Mouse (Mus musculus) WW6 (cell line): ENCODE results near the gene Poc1b.
A peak's percentile ranks its signal among the peaks of the same experiment; 100 is the strongest.
"Not testable (repeated sequence)": the region's sequence is repeated elsewhere in the genome, so short reads cannot be mapped to it uniquely, and the experiment has no call there.

Experiments
- DNase-seq: peaks from one replicate; pipeline ENCODE4 v3.0.0-alpha.2; 2013; ENCODE audit warnings: low read depth, low spot score

Gene Poc1b

DNA sequence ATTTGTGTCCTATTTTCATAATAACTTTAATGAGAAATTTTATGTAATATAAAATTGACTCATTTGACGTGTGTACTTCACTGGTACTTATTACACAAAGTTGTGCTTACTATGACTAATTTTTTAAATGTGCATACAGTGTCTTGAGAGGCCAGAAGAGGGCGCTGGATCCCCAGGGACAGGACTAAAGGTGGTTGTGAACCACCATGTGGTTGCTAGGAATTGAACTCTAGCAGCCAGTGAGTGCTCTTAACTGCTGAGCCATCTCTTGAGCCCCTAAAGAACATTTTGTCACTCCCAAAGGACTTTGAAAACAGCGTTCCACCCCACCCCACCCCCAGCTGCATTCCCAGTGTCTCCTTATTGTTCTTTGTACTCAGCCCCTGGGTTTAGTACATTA, 84.0 kb downstream of the Poc1b start:
- DNase-seq: peak; percentile 33

DNA sequence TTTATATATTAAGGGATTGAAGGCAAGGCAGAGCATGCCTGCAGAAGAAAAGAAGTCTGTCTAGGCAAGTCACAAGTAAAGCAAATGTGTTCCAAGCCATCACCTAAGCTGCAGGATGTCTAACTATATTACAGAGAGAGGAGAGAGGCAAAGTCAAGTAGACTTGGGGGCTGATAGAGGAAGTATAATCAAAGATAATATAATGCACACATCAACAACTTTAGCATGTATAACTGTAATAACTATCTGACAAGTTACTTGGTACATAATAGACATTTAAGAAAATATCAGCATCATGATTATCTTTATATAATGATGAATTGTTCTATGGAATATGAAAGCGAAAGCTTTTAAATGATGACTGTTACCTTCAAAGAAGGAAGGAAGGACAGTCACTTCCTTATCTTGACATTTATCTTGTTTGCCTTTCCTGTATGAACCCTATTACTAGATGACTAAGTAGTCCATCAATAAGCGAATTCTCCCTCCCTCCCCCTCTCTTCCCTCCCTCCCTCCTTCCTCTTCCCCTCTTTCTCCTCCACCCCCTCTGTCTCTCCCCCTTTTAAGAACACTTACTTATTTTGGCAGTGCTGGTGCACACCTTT, 87.7 kb downstream of the Poc1b start:
- DNase-seq: no peak

DNA sequence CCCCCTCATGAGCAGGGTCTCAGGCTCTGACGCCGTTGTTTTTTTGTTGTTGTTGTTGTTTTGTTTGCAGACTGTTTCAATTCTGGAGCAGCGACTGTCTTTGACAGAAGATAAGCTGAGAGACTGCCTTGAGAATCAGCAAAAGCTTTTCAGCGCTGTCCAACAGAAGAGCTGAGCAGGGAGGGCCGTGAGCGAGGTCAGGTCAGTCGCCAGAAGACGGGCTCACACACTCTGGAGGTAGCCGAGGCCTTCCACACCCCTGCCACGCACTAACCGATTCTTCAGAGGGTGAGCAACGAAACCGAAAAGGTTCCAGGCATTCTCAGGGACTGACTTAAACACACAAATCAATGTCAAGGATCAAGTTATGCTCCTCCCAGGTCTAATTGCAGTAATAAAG, 89.7 kb downstream of the Poc1b start:
- no peak for DNase-seq

DNA sequence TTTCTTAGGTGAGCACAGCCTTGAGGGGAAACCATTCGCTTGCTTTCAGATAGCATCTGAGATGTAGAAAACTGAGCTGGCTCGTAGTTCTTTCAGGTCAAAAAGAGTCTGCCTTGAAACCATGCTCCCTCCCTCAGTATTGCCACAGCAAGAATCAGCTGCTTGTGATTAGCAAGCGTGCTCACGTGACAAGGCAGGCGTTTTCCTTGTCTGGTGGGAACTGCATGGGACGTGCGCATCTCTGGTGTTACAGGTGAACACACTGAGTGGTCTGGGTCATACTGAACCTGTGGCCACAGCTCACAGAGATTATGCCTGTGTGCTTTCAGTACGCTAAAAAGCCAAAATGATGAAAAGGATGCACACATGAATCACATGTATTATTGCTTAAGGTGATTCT, 90.3 kb downstream of the Poc1b start:
- no peak for DNase-seq

DNA sequence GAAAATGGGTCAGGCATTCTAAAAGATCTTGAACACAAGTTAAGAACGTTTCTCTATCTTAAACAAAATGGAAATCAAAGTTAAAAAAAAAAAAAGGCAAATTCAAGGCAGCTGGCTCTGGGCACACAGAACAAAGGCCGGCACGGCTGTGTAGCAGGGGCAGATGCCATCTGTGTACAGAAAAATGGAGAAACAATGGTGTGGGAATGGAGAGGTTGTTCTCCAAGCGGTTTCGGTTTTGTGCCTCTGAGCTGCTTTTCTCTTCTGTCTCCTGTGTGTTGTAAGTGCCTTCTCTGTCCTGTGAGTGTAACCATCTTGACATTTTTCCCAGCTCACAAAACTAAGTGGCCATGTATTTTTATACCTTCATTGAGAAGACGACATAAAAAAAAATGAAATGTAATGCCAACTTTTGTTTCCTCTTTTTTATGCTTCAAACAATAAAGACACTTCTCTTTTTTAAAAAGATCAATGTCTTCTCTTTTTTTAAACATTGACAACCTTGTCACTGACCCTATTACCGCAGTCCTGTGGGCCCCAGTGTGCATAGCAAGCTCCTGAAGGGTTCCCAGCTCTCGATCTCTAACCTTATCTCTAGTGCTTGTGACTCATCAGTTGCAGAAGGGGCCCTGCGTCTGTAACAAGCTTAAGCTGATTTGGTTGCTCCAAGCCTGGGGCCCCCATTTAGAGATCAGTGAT, 90.9 kb downstream of the Poc1b start:
- DNase-seq: no peak

DNA sequence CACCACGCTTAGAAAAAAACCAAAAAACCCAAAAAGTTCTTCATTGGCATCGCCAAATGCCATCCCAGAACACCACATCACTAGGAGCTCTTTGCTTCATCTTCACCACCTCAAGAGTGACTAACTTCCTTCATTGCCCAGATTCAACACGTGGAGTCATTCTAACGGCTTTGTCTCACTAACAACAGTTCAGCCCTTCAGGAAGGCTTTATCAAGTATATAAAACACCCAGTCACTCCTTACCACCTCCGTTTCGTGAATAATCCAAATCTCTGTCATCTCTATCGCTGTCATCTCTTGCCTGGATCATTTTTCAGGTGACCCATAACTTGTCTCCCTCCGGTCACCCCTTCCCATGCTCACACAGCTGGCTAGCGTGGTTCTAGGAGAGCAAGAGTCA, 92.1 kb downstream of the Poc1b start:
- no peak for DNase-seq

DNA sequence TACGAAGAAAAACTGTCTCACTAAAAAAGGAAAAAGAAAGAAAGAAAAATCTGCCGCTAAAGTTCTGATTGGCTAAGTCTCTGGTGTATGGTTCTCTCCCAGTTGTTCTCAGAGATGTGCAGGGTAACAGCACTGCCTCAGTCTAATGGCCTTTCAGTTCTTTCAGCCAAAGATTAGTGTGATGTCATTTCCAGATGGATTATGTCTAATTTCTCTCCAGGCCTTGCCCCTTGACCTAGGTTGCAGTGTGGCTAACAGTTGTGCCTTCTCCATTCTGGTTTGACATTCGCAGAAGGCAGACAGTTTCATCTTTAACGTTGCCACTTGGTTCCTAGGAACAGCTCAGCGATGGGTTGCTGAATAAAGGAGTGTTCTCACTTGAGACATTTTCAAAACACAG, 94.1 kb downstream of the Poc1b start:
- DNase-seq: no peak

DNA sequence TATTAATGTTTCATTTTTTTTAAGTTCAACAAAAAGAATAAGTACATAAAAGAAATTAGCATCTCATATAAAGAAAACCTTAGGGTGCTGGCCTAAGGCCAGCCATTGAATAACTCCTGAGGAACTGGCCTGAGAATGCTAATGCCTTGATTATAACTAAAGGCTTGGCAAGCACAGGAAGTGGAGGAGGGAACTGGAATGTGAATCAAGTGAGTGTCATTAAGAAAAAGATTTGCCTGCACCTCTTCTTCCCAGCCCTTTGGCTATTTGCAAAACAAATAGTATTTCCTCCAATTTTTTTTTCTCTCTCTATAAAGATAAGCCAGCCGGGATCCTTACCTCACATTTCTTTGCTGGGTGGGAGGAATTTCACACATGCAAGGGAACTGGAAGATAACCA, 95.0 kb downstream of the Poc1b start:
- no peak for DNase-seq

DNA sequence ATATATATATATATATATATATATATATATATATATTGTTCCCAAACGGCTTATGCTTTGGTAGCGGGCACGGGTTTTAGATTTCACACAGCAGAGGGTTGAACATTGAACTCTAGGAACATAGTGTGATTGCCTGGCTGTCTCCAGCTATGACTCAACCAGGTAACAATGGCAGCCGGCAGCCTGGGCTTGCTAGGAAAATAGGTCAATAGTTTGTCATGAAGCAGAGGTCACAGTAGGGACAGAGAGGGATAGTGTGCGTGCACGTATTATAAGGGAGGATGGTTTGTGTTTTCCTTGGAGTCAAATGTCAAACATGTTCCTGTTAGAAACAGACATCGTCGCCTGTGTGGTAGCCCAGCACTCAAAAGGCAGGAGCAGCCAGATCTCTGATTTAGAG, 95.5 kb downstream of the Poc1b start:
- DNase-seq: no peak

DNA sequence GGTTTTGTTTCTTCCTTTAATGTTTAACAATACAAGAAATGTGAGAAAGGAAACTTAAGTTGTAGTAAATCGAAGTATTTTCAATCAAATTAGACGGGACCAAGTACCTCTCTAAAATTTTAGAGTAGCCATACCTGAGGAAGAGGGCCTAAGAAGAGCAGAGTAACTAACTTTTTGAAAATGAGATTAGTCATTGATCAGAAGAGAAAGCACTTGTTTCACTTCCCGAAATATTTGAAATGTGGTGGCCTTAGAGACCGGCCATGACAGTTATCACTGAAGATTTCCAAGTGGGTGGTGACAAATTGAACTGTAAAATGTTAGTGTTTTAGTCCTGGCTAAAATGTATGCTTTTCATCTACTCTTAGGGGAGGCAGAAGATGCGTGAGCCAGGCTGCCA, 96.3 kb downstream of the Poc1b start:
- DNase-seq: no peak

DNA sequence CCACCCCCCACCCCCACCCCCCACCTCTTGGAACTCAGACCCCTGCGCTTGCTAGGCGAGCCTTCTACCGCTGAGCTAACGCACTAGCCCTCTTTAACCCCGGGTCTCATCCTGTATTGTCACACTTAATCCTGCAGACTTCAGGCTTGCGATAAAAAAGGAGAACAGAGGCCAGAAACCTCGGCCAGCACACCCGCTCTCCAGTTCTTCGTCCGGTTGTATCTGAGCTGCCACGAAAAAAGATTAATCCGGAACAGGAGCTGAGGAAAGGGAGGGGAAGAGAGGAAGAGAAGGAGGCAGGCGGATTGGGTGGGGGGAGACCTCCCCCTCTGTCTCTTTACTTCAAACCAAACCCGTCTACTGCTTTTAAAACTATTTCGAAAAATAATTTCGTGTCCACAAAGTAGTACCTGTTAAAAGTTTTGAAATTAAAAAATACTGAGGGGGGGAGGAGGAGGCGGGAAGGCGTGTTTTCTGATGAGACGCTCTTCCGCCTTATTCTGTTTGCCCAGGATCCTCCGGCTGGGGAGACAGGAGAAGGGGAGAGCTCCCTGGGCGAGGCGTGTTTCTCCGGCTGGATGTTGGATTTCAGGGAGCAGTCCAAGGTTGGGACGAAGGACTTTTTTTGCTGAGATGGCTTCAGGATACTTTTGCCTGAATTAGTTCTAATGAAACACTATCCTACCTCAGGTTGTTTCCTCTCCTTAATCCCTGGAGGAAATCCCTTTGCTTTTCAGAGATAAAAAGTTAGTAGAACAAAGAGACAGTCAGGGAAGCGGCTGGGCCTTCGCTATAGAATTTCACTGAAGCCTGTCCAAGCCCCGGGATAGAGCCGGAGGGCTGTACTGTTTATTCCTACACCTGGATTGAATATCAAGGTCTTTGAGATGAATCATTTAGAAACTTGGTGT, 97.0 kb downstream of the Poc1b start:
- no peak for DNase-seq

DNA sequence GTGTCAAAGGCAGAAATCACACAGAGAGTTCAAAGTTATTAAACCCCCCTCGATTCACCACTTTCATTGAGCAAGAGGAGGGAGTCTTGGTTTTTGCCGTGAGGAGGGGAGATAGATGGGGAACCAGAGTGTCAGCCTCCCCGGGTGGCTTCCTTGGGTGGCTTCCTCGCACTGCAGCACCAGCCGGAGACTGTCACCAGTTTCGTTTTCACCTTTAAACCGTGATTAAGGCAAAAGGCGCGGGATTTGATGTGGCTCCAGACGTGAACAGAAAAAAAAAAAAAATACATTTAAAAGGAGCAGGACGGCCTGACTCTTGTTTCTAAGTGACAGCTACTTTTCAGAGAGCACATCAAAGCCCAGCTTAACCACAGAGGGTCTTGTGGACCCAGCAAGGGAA, 97.7 kb downstream of the Poc1b start:
- DNase-seq: no peak

DNA sequence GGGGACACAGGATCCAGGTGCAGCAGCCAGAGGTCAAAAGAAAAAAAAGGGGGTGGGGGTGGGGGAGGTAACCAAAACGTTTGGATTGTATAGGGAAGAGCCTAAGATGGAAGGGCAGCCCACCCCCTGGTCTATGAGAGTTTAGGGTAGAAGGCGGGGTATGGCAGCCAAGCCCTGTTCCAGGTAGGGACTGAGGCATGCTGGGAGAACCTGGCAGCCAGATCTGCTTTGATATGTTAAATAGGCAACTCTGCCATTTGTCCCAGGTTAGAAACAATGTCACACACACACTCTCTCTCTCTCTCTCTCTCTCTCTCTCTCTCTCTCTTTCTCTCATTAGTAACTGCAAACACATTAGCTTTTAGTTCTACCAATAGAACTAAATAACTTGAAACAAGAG, 100.3 kb downstream of the Poc1b start:
- no peak for DNase-seq

DNA sequence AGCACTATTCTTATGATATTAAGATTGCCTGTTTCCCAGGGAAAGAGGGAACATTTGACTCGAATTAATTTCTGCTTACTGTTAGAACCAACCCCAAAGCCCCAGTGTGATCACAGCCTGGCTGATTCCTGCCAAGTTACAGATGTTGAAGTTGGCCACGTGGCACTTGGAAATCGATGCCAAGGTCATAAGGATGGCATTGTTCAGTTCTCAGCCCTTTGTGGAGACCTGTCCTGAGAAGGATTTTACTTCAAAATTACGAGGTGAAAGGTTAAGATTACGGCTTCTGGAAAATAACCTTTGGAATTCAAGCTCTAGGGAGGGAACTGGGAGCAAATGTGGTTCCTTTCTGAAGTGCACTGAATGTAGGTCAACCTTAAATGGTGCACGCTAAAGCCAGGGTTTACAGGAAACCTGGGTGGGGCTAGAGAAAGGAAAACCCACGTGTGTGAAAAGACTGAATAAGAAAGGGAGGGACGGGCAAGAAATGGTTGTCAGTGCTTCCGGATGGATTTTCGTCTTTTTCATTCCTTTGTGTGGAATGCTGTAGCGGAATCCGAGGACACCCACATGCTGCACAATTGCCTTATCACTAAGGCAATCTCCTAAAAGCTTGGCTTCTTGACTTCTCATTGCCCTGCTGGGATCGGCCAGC, 102.4 kb downstream of the Poc1b start:
- DNase-seq: no peak

DNA sequence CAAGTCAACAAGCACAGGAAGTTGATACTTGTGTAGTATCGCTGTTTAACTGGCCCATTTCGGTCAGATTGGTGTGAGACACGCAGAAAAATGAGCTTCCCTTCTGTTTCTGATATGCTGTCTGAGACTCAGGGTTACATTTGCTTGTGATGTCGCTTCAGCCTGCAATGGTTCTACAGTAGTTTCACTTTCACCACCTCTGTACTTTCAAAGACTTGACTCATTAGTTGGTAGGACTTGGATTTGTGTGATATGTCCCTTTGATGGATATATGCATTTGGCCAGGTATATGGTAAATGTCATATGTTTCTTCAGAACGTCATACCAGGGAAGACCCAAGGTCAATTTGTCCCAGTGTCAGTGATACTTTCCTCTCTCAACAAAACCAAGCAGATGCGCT, 104.2 kb downstream of the Poc1b start:
- no peak for DNase-seq

DNA sequence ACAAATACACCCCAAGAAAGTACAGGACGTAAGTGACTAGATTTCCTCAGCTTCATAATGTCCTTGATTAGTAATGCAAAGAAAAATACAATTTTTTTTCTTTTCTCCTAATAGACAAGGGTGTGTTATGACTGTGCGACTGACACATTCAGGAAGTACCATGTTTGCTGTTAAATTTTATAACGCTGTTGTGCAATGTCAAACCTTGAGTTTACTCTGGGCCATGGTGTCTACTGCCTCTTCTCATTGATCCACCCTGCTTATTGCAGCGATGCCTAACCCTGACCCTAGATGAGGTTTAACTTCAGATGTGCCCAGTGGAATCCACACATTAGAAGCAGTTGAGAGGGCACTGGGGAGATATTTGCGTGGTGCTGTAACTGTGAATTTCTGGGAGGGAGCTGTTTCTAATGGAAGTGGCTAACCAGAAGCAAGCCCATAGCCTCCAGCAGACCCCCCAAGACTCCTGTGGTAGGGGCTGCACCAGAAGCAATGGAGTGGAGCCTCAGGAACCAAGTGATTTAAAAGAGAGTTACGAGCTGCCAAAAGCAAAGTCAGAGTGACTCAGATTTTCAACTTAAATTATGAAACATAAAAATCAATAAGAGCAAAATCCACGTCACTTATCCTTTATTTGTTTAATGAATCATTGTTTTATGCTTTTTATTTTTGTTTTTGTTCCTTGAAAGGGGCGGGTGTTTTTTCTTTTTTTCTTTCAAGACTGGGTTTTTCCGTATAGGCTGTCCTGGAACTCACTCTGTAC, 104.8 kb downstream of the Poc1b start:
- no peak for DNase-seq

DNA sequence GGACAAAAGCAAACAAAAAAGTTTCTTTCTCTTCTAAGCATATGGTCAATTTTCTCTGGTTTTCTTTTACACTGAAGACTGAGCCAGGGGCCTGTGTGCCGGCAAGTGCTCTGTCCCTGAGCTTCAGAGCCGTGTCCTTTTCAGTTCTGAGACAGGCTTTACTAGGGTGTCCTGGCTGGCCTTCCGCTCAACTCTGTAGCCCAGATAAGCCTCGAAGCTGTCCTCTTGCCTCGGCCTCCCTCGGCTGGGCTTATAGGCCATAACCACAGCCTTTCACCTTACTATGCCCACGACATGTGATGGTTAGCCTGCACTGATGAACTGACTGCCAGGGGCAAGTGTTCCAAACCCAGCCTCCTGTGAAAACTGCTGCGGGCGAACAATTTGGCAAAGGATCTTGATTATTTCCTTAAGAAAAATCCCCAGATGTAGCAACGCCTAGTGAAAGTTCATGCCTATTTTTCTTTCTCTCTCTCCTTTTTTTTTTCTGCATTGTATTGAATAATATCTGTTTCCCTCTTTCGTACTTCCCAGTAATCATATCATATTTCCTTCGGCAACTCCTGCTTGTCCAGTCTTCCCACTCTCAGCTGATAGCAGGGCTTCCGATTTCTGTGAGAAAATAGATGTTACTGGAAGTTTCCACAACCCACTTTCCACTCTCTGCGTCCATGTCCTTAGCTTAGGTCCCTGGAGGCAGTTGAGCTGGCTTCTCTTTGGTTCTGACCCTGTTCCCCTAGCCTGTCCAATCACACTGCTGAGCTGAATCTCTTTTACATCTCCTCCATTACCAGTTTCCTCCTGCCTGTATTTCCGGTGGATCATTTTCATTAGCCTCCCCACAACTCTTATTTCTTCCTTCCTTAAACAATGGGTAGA, 107.8 kb downstream of the Poc1b start:
- no peak for DNase-seq

DNA sequence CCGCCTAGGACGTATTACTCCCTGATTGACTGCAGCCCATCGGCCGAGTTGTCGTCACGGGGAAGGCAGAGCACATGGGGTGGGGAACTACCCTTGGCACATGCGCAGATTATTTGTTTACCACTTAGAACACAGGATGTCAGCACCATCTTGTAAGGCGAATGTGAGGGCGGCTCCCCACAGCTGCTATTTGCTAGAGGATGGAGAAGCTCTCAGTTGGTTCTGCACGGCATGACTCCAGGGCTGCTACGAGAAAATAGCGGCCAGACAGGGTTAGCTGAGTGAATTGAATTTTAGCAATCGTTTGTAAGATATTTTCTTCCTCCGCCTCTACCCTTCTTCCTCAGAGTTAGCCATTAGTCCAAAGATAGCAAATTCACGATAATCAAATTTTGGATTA, 109.7 kb downstream of the Poc1b start:
- DNase-seq: not testable (repeated sequence)

DNA sequence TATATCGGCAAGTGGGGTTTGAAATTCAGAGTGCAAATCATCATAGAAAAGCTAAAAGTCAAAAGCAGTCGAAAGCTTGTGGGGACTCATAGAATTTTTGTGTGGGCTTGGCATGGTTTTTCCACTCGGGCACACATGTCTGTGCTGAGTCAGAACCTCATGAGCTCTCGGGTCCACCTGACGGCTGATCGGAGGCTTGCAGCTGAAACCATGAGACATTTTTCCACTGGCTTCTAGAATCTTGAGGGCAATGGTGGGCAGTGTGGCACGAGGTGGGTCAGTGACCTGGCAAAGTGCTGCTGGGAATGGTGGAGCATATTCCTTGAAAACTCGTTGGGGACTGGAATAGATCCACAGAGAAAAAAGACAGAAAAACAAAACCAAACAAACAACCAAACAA, 114.7 kb downstream of the Poc1b start:
- no peak for DNase-seq

DNA sequence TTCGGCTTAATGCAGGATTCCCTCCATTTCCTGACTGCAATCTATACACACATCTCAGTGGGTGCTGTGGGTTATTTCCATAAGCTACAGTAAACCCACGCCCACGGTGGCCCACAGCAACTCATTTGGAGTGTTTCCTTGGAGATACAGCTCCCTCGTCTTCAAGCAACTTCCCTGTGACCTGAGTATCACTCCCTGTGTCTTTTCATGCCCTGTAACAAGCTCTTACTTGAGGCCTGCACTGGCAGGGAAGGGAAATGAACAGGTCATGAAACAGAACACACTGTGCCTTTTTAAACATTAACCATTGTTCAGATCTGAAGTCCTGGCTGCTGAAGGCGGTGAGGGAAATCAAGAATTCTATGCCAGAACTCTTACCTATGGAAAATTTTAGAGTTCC, 115.9 kb downstream of the Poc1b start:
- DNase-seq: no peak

DNA sequence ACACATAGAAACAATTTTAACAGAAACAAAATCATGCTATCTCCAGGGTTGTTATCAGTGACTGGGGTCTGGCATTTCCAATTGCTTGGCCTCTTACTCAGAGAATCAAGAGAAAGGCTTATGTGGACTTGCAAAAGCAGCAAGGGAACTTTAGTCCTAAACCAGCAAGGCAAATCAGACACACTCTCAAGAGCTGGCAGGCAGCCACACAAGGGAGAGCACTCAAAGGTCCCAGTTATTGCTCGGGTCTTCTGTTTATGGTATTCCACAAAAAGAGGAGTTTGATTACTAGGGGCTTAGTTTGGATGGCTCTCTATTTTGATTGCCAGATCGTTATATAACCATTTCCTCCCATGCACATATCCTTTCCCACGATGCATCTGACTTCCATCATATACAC, 117.4 kb downstream of the Poc1b start:
- no peak for DNase-seq
